13 mouse cellular contexts compared by ENCODE assay signal in the genomic region with DNA sequence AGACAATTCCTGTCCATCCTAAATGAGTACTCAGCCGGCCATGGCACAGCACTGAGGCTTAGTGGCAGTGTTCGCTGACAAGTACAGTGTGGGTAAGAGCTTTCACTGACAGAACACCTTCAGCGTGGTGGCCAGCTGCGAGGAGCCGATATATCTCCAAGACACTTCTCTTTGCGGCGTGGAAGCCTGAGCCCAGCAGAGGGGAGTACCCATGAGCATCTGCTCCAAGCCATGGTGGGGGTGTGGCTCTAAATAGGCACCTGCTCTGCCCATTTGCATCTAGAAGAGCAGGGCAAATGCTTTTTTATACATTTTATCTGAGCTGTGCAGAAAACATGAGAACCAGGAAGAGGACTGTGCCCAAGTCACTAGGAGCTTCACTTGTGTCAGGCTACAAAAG. TPM values are rescaled to one million over a fixed set of nuclear protein-coding genes. Genes with fewer than 3 reads are reported as not detected.
A peak's percentile ranks its signal among the peaks of the same experiment; 100 is the strongest.
DNase-seq lines count a peak whose midpoint lies in the region; ATAC-seq and TF ChIP-seq lines count a peak whose summit lies in the region.
"Had no signal": no experiment of that assay in that cellular context is flagged by ENCODE, and none has a peak within 500 bp of the region (broad histone marks: within the 10 kb centered on the region; RNA-seq: fewer than 3 reads in every experiment).

No protein-coding gene starts in this region.

- DNase-seq in liver, adult 2 months (ENCODE audit: extremely low read depth, low read depth, low spot score): no peak
- no peak for DNase-seq in liver
- DNase-seq in liver, embryonic 13.5 days: no peak
- peak; percentile 75 for DNase-seq in thymus, postnatal 14 days
- DNase-seq in cerebellum, adult 11 months: no peak
- DNase-seq in cerebellum, postnatal 10 days: no peak
- DNase-seq: cerebellum, adult 18-20 months; retina, postnatal 1 day had no signal

- H3K9me3 ChIP-seq in liver, embryonic 13.5 days (replicated peaks): no peaks in the 10 kb centered on the region
- H3K9me3 ChIP-seq: embryonic facial prominence, embryonic 13.5 days; kidney, embryonic 15.5 days had no signal

- ATAC-seq in common myeloid progenitor, adult 5-6 weeks (replicated peaks; ENCODE audit: low read depth, poor library complexity, severe bottlenecking): peak; percentile 40; the same call in 1 of the 2 replicates
- peak; percentile 47 for ATAC-seq in liver, embryonic 13.5 days (ENCODE audit: low read depth)
- ATAC-seq: forebrain, embryonic 14.5 days had no signal

- no peaks in the 10 kb centered on the region for H3K27me3 ChIP-seq in liver, adult 2 months (ENCODE audit: control insufficient read depth, insufficient read depth, low read length)
- no peaks in the 10 kb centered on the region for H3K27me3 ChIP-seq in liver, embryonic 13.5 days
- H3K27me3 ChIP-seq: CH12.LX; embryonic facial prominence, embryonic 13.5 days; kidney, embryonic 15.5 days had no signal

- no peak for TF ChIP-seq POLR2A in liver, adult 2 months (IDR thresholded peaks at IDR 0.05; ENCODE audit: extremely low read depth, insufficient read depth, low read length)

- H3K27ac ChIP-seq in liver, adult 2 months (replicated peaks; ENCODE audit: insufficient read depth, low read depth, low read length): peak overlapping the region; percentile 94
- peak overlapping the region; percentile 68 for H3K27ac ChIP-seq in liver, embryonic 13.5 days
- H3K27ac ChIP-seq: embryonic facial prominence, embryonic 13.5 days; kidney, embryonic 15.5 days had no signal

- no peak for TF ChIP-seq CTCF in liver, adult 2 months (IDR thresholded peaks at IDR 0.05; ENCODE audit: low read depth, low read length)

- peaks cover 20% of the 10 kb centered on the region; the same call in 1 of the 2 replicates for H3K79me2 ChIP-seq in liver, adult 2 months (ENCODE audit: control insufficient read depth, insufficient read depth, low read length)

- no peaks in the 10 kb centered on the region for H3K36me3 ChIP-seq in liver, adult 2 months (ENCODE audit: control insufficient read depth, insufficient read depth, low read length)
- no peaks in the 10 kb centered on the region for H3K36me3 ChIP-seq in liver, embryonic 13.5 days
- H3K36me3 ChIP-seq: embryonic facial prominence, embryonic 13.5 days; kidney, embryonic 15.5 days had no signal

- H3K9ac ChIP-seq in liver, adult 2 months (ENCODE audit: low read depth, low read length): peak overlapping the region; percentile 54
- no peak overlapping the region for H3K9ac ChIP-seq in liver, embryonic 13.5 days
- H3K9ac ChIP-seq: embryonic facial prominence, embryonic 13.5 days; kidney, embryonic 15.5 days had no signal

- H3K4me1 ChIP-seq in liver, adult 2 months (ENCODE audit: control insufficient read depth, insufficient read depth, low read length): peaks cover 46% of the 10 kb centered on the region
- peaks cover 50% of the 10 kb centered on the region for H3K4me1 ChIP-seq in liver, embryonic 13.5 days (replicated peaks)

- H3K4me3 ChIP-seq in liver, adult 2 months (ENCODE audit: insufficient read depth, low read depth, low read length): no peak overlapping the region
- no peak overlapping the region for H3K4me3 ChIP-seq in liver, embryonic 13.5 days (replicated peaks)
- H3K4me3 ChIP-seq: embryonic facial prominence, embryonic 13.5 days; kidney, embryonic 15.5 days had no signal

- H3K4me2 ChIP-seq in liver, embryonic 13.5 days: no peak overlapping the region
- H3K4me2 ChIP-seq: embryonic facial prominence, embryonic 13.5 days; kidney, embryonic 15.5 days had no signal

- WGBS in liver, adult 2 months: 93% methylated on average over 7 of the region's 7 CpGs
- WGBS in liver, embryonic 13.5 days (ENCODE audit: insufficient replicate concordance): 62% methylated on average over 7 of the region's 7 CpGs

RNA-seq across cellular contexts. Expression of a gene that starts 23.7 kb away (rescaled TPM):
- total RNA-seq in liver, adult 2 months (2014; rRNA removed): 10.6 and 13.9 TPM in 2 replicates
- 25.5 and 30.3 TPM in 2 replicates for polyA plus RNA-seq in liver, adult 2 months (2012; rRNA removed)
- total RNA-seq in common myeloid progenitor, adult 5-6 weeks (2017): 12.6 and 17.5 TPM in 2 replicates
- polyA plus RNA-seq in liver, embryonic 13.5 days (2015; fragmentation: Nextera tagmentation; extraction: Ambion mirVana): 1.3 and 1.4 TPM in 2 replicates
